Mouse (Mus musculus): ENCODE data around the gene Atg14.

DNA sequence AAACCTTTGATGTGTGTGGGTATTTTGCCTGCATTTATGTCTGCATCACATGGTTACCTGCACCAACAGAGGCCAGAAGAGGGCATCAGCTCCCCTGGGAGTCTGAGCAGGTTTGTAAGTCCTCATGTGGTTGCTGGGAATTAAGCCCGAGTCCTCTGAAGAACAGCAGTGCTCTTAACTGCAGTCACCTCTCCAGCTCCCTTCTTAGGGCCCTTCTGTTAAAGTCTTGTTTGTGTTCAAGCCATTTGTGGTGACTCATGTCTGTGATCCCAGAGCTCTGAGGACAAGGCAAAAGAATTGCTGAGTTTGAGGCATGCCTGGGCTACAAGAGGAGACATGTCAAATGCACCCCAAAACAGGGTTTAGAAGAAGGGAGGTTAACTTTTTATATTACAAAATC is 38.0 kb downstream of the Atg14 start:
- TF ChIP-seq CTCF (IDR thresholded peaks at IDR 0.05; ENCODE audit: low read depth): peak; percentile 57
- no peak for TF ChIP-seq EP300 (IDR thresholded peaks at IDR 0.05; ENCODE audit: low read depth)
